Mouse (Mus musculus) embryonic facial prominence, embryonic 13.5 days (tissue): ENCODE data around the gene Pigf. TPM values are rescaled to one million over a fixed set of nuclear protein-coding genes. Genes with fewer than 3 reads are reported as not detected.

Experiments used
- ATAC-seq: fragments of 200-750 bp; cut with Nextera tagmentation; 2 replicates; pipeline ENCODE4 v1.8.0; 2017; ENCODE audit warnings: low read depth; ENCODE audit not compliant: insufficient number of reproducible peaks, insufficient read depth, low FRiP score, low TSS enrichment
- H3K27ac ChIP-seq: fragments of 300-500 bp; sonication (generic); 2 replicates; pipeline ENCODE4 v1.5.1; 2015; ENCODE audit warnings: moderate library complexity, mild to moderate bottlenecking, inconsistent platforms
- H3K27me3 ChIP-seq: fragments of 300-500 bp; sonication (generic); 2 replicates; pipeline ENCODE4 v1.6.1; 2015; ENCODE audit warnings: mild to moderate bottlenecking, inconsistent platforms
- H3K36me3 ChIP-seq: fragments of 300-500 bp; sonication (generic); 2 replicates; pipeline ENCODE4 v1.6.1; 2015; ENCODE audit warnings: mild to moderate bottlenecking, inconsistent platforms
- H3K4me1 ChIP-seq: fragments of 300-500 bp; sonication (generic); 2 replicates; pipeline ENCODE4 v1.6.1; 2015; ENCODE audit warnings: inconsistent platforms
- H3K4me2 ChIP-seq: fragments of 300-500 bp; sonication (generic); 2 replicates; pipeline ENCODE4 v1.6.1; 2015; ENCODE audit warnings: moderate library complexity, mild to moderate bottlenecking, inconsistent platforms
- H3K4me3 ChIP-seq: fragments of 300-500 bp; sonication (generic); 2 replicates; pipeline ENCODE4 v1.5.1; 2015; ENCODE audit warnings: mild to moderate bottlenecking, inconsistent platforms
- H3K9ac ChIP-seq: fragments of 300-500 bp; sonication (generic); 2 replicates; pipeline ENCODE4 v1.6.1; 2015; ENCODE audit warnings: mild to moderate bottlenecking, inconsistent platforms
- H3K9me3 ChIP-seq: fragments of 300-500 bp; sonication (generic); 2 replicates; pipeline ENCODE4 v1.6.1; 2016; ENCODE audit warnings: inconsistent platforms
- WGBS: fragments of 180-500 bp; shearing (Covaris S2); methylation state at CpG from one replicate; pipeline ENCODE4 v1.1.7; 2015; ENCODE audit warnings: mixed read lengths; 5-methylcytosine and 5-hydroxymethylcytosine counted together
- polyA plus RNA-seq: library from polyadenylated mRNA; unstranded; fragments of >200 nt; fragmentation: Nextera tagmentation; extraction: Ambion mirVana; gene quantifications from 2 replicates; pipeline ENCODE4 v1.2.1, GENCODE M21; 2015

Gene Pigf
- polyA plus RNA-seq, 1 experiment from 2014 or later: 34.9 TPM

GRCm38 (mm10) chr17:86947840-86948796, 77.1 kb downstream of the Pigf start, which contains the start of gene Atp6v1e2:
Gene Atp6v1e2, minus strand, starts transcription at chr17:86947897.
- 68% methylated on average over 28 of the region's 28 CpGs for WGBS

More at GRCm38 (mm10) chr17:86947840-86948796, 77.1 kb downstream of the Pigf start, which contains the start of gene Atp6v1e2:
- H3K4me2 ChIP-seq: no peak within 1 kb of the TSS
- H3K9ac ChIP-seq: peak within 1 kb of the TSS; percentile 32; the same call in 1 of the 2 replicates
- H3K27ac ChIP-seq: no peak within 1 kb of the TSS
- H3K4me3 ChIP-seq: no peak within 1 kb of the TSS
- no peaks in the 10 kb centered on the region for H3K36me3 ChIP-seq
- no peak for ATAC-seq
- 0 out of 2 replicates have a peak, but pooled peaks cover 3% of the 10 kb centered on the region for H3K4me1 ChIP-seq
- no peaks in the 10 kb centered on the region for H3K9me3 ChIP-seq
- H3K27me3 ChIP-seq: no peaks in the 10 kb centered on the region

Other genes starting within 250 kb of the Pigf start
- gene Tmem247, start 108.1 kb downstream of the Pigf start, polyA plus RNA-seq: not detected in 2 replicates
- gene Atp6v1e2, start 77.5 kb downstream of the Pigf start, polyA plus RNA-seq: not detected in 2 replicates
- 18.2 and 22.5 TPM in 2 replicates for gene Rhoq, start 62.3 kb downstream of the Pigf start, polyA plus RNA-seq
- gene Cript, start 144 bp upstream of the Pigf start, polyA plus RNA-seq: 137 and 150 TPM in 2 replicates
- gene Socs5, start 82.3 kb upstream of the Pigf start, polyA plus RNA-seq: 19.7 and 23.0 TPM in 2 replicates
- gene Mcfd2, start 240.5 kb upstream of the Pigf start, polyA plus RNA-seq: 85.7 and 97.0 TPM in 2 replicates